Mouse (Mus musculus) myocyte (in vitro differentiated cells): ENCODE measurements around the gene Hormad2. TPM values are rescaled to one million over a fixed set of nuclear protein-coding genes. Genes with fewer than 3 reads are reported as not detected.
A peak's percentile ranks its signal among the peaks of the same experiment; 100 is the strongest.

ENCODE experiments used
- H3K27me3 ChIP-seq: one replicate; pipeline ENCODE4 v1.6.1; 2011; ENCODE audit not compliant: control insufficient read depth, insufficient read depth, insufficient read length
- H3K36me3 ChIP-seq: one replicate; pipeline ENCODE4 v1.6.1; 2011; ENCODE audit not compliant: control insufficient read depth, insufficient read depth
- H3K4me2 ChIP-seq: one replicate; pipeline ENCODE4 v1.6.1; 2011; ENCODE audit warnings: low read depth, control low read depth
- H3K4me3 ChIP-seq: one replicate; pipeline ENCODE4 v1.5.1; 2011; ENCODE audit warnings: mild to moderate bottlenecking, control low read depth, moderate library complexity
- H3K79me2 ChIP-seq: one replicate; pipeline ENCODE4 v1.6.1; 2011; ENCODE audit not compliant: control insufficient read depth, insufficient read depth
- H3ac ChIP-seq: one replicate; pipeline ENCODE4 v1.6.1; 2011; ENCODE audit not compliant: control insufficient read depth, insufficient read length
- CEBPB ChIP-seq: IDR thresholded peaks from 2 replicates; pipeline ENCODE4 v1.6.1; 2011; ENCODE audit warnings: mild to moderate bottlenecking, moderate library complexity; ENCODE audit not compliant: poor library complexity, insufficient read depth, severe bottlenecking
- E2F4 ChIP-seq: IDR thresholded peaks from one replicate; pipeline ENCODE4 v1.6.1; 2011; ENCODE audit warnings: mild to moderate bottlenecking, control low read depth, moderate library complexity; ENCODE audit not compliant: insufficient read depth
- MAX ChIP-seq: IDR thresholded peaks from one replicate; pipeline ENCODE4 v1.6.1; 2011; ENCODE audit warnings: low read depth, mild to moderate bottlenecking, control low read depth
- MYOD1 ChIP-seq, 3 experiments: IDR thresholded peaks; one replicate each; pipeline ENCODE4 v1.6.1; 2011; ENCODE audit warnings: control low read depth in 2 of 3, low read depth in 2 of 3, mild to moderate bottlenecking in 2 of 3, moderate library complexity in 1 of 3; ENCODE audit not compliant: insufficient read length in 2 of 3, control insufficient read depth in 1 of 3
- MYOG ChIP-seq, 3 experiments: IDR thresholded peaks; one replicate each; pipeline ENCODE4 v1.6.1; 2011; ENCODE audit warnings: control low read depth in 2 of 3, low read depth in 2 of 3, mild to moderate bottlenecking in 2 of 3; ENCODE audit not compliant: insufficient read length in 2 of 3, control insufficient read depth in 1 of 3, insufficient read depth in 1 of 3
- POLR2A ChIP-seq: IDR thresholded peaks from one replicate; pipeline ENCODE4 v1.6.1; 2011; ENCODE audit warnings: low read depth, mild to moderate bottlenecking, control low read depth, moderate library complexity; ENCODE audit not compliant: insufficient read length
- POLR2AphosphoS2 ChIP-seq: IDR thresholded peaks from one replicate; pipeline ENCODE4 v1.6.1; 2011; ENCODE audit warnings: low read depth, control low read depth; ENCODE audit not compliant: insufficient read length
- REST ChIP-seq: IDR thresholded peaks from one replicate; pipeline ENCODE4 v1.6.1; 2011; ENCODE audit warnings: mild to moderate bottlenecking, control low read depth, moderate library complexity; ENCODE audit not compliant: insufficient read depth, insufficient read length
- SRF ChIP-seq: IDR thresholded peaks from one replicate; pipeline ENCODE4 v1.6.1; 2011; ENCODE audit warnings: low read depth; ENCODE audit not compliant: control insufficient read depth, insufficient read length
- TCF12 ChIP-seq: IDR thresholded peaks from one replicate; pipeline ENCODE4 v1.6.1; 2011; ENCODE audit warnings: mild to moderate bottlenecking, control low read depth; ENCODE audit not compliant: poor library complexity, insufficient read depth, severe bottlenecking
- TCF3 ChIP-seq: IDR thresholded peaks from one replicate; pipeline ENCODE4 v1.6.1; 2011; ENCODE audit warnings: low read depth, control low read depth; ENCODE audit not compliant: insufficient read length
- USF1 ChIP-seq: IDR thresholded peaks from one replicate; pipeline ENCODE4 v1.6.1; 2011; ENCODE audit warnings: low read depth, mild to moderate bottlenecking, control low read depth, moderate library complexity
- polyA plus RNA-seq: library from polyadenylated mRNA; unstranded; fragments of >200 nt; fragmentation: generic; extraction: Trizol; gene quantifications from one replicate; pipeline ENCODE4 v1.2.1, GENCODE M21; 2012; ENCODE audit warnings: missing spikeins

The Hormad2 gene
- polyA plus RNA-seq, 1 experiment, result 0.10 TPM

DNA sequence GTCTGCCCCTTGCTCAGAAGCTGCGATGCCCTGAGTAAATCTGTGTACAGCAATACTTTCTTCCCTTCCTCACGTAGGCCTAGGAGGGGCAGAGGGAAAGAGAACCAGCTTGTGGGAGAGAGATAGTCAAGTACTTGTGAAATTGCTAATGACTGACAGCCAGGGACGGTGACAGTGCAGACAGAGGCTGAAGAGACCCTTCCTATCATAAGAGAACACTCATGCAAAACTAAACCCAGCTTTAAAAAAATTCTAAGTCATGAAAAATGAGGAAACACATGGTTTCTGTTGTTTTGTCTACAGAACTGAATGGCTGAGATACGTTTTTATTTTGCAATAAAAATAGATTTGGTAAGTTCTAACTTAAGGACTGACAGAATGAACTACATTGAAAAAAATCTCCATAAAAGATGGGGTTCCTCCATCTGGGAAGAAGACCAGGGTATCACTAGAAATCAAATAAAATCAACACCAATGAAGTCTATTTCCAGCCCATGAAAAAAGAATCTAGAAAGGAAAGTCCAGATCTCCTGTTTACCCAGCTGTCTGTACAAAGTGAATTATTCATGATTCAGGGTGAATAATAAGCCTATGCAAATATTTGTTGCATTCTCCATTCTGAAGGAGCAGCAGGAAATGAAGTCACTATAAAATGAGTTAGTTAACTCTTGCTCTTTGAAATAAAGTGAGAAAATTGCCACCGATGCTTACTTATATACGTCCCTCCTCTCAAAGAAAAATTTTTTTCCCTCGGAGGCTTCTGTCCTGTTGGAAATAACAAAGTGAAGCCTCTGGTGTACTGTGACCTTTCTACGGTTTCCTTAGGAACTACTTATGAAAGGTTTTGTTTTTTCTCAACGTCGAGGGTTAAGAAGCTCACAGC, 104.9 kb downstream of the Hormad2 start:
- Histone ChIP-seq H3K27me3 (no peaks in the 10 kb centered on the region), H3K4me2 (peak overlapping the region; percentile 44), H3K79me2 (no peaks in the 10 kb centered on the region), H3K4me3 (no peak overlapping the region), H3ac (no peak overlapping the region), H3K36me3 (no peaks in the 10 kb centered on the region)
- TF ChIP-seq SRF (no peak), REST (no peak), TCF3 (no peak), CEBPB (no peak), POLR2A (no peak), MYOG (IDR thresholded peaks at IDR 0.05; ENCODE audit: control insufficient read depth in 1 of 3, insufficient read depth in 1 of 3, insufficient read length in 2 of 3, low read depth in 2 of 3) (no peak), MAX (no peak), POLR2AphosphoS2 (no peak)

DNA sequence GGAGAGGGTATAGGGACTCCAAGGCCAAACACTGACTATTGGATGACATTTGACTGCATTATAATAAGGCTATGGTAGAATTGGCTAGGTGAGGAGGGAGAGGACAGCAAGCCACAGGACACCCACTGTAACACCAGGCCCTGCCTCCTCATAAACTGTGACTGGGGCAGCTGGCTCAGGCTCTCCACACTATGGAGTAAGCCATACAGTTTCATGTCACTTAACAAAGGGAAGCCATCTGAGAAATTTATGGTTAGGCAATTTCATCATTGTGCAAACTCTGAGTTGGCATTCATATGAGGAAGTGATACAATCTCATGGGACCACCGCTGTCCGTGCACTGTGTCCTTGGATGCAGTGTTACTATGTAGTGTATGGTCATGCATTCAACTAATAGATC, 107.9 kb downstream of the Hormad2 start:
- Histone ChIP-seq H3K4me3 (no peak overlapping the region), H3K27me3 (no peaks in the 10 kb centered on the region), H3ac (no peak overlapping the region), H3K79me2 (no peaks in the 10 kb centered on the region), H3K4me2 (no peak overlapping the region), H3K36me3 (no peaks in the 10 kb centered on the region)
- TF ChIP-seq POLR2AphosphoS2 (no peak), POLR2A (no peak)

DNA sequence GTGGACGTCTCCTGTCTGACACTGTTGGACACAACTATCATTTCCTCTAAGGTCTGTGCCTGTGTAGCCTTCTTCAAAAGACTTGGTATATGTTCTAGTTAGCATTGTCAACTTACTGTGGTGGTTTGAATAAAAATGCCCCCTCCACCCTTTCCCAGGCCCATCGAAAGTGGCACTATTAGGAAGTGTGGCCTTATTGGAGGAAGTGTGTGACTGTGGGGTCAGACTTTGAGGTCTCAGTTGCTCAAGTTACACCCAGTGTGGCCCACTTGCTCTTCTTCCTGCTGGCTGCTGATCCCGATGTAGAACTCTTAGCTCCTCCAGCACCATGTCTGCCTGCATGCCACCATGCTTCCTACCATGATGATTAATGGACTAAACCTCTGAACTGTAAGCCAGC, 112.7 kb downstream of the Hormad2 start:
- no peak overlapping the region for H3ac ChIP-seq
- no peak overlapping the region for H3K4me3 ChIP-seq
- H3K27me3 ChIP-seq, result no peaks in the 10 kb centered on the region
- no peaks in the 10 kb centered on the region for H3K79me2 ChIP-seq
- TF ChIP-seq MYOG (IDR thresholded peaks at IDR 0.05; ENCODE audit: control insufficient read depth in 1 of 3, insufficient read depth in 1 of 3, insufficient read length in 2 of 3, low read depth in 2 of 3), result no peak
- no peak for TF ChIP-seq MYOD1 (IDR thresholded peaks at IDR 0.05; ENCODE audit: control insufficient read depth in 1 of 3, insufficient read length in 2 of 3, low read depth in 2 of 3)
- TF ChIP-seq CEBPB, result no peak
- TF ChIP-seq TCF3, result no peak
- TF ChIP-seq REST, result no peak
- no peak overlapping the region for H3K4me2 ChIP-seq
- no peaks in the 10 kb centered on the region for H3K36me3 ChIP-seq

DNA sequence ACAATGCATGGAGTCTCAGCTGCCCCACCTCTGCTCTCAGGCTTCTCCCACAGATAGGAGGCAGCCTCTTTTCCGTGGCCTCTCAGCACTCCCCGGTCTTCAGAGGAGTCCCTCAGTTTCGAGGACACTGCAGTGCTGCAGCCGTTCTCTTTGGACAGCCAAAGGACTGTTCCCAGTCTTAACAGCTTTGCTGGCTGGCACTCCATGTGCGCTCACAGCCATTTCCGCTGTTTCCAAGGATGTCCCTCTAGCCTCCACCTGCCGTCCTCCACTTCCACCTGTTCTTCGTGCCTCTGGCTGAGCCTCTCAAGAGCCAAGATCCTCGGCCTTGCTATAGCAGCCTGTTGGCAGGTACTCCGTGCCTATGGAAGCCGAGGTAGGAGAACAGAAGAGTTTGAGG, 117.4 kb downstream of the Hormad2 start:
- Histone ChIP-seq H3K79me2 (no peaks in the 10 kb centered on the region), H3K27me3 (no peaks in the 10 kb centered on the region), H3K4me2 (no peak overlapping the region), H3K36me3 (no peaks in the 10 kb centered on the region), H3ac (no peak overlapping the region), H3K4me3 (no peak overlapping the region)
- TF ChIP-seq MYOD1 (IDR thresholded peaks at IDR 0.05; ENCODE audit: control insufficient read depth in 1 of 3, insufficient read length in 2 of 3, low read depth in 2 of 3) (no peak), MAX (no peak), REST (no peak), TCF12 (no peak), USF1 (no peak), E2F4 (no peak), TCF3 (no peak), POLR2AphosphoS2 (no peak), MYOG (IDR thresholded peaks at IDR 0.05; ENCODE audit: control insufficient read depth in 1 of 3, insufficient read depth in 1 of 3, insufficient read length in 2 of 3, low read depth in 2 of 3) (no peak), POLR2A (no peak), CEBPB (no peak), SRF (no peak)

DNA sequence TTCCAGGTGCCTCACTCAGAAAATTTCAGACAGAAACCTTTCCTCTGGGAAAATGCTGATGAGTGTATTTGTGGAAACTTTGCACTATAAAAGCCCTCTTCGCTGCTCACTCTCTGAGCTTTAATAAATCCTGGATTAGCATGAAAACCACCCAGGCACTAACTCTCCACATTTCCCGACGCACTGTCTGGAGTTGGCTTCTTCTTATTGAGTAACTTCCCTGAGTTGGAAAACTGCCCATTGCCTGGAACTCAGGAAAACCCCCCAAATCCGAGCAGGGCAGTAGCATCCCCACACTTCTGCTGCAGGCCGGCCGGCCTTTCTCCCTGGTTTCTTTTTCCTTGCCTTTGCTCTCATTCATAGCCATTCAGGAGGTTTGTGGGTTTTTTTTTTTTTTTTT, 118.0 kb downstream of the Hormad2 start:
- Histone ChIP-seq H3K79me2 (no peaks in the 10 kb centered on the region), H3K4me2 (no peak overlapping the region), H3K36me3 (no peaks in the 10 kb centered on the region), H3K4me3 (no peak overlapping the region), H3K27me3 (no peaks in the 10 kb centered on the region), H3ac (no peak overlapping the region)
- TF ChIP-seq TCF3 (no peak), CEBPB (no peak), REST (no peak), MAX (no peak), MYOD1 (IDR thresholded peaks at IDR 0.05; ENCODE audit: control insufficient read depth in 1 of 3, insufficient read length in 2 of 3, low read depth in 2 of 3) (no peak), E2F4 (no peak), MYOG (IDR thresholded peaks at IDR 0.05; ENCODE audit: control insufficient read depth in 1 of 3, insufficient read depth in 1 of 3, insufficient read length in 2 of 3, low read depth in 2 of 3) (no peak), USF1 (no peak), SRF (no peak), TCF12 (no peak), POLR2AphosphoS2 (no peak), POLR2A (no peak)
